Mouse (Mus musculus) embryonic facial prominence, embryonic 11.5 days (tissue): Measurements from ENCODE around the gene Hrc. TPM values are rescaled to one million over a fixed set of nuclear protein-coding genes. Genes with fewer than 3 reads are reported as not detected.
A peak's percentile ranks its signal among the peaks of the same experiment; 100 is the strongest.

ENCODE experiments used
- ATAC-seq: fragments of 200-750 bp; cut with Nextera tagmentation; replicated peaks from 2 replicates; pipeline ENCODE4 v1.8.0; 2017; ENCODE audit warnings: low read depth; ENCODE audit not compliant: insufficient number of reproducible peaks, low FRiP score, low TSS enrichment
- DNase-seq: peaks from one replicate; pipeline ENCODE4 v3.0.0-alpha.2; 2015; ENCODE audit warnings: low spot score
- H3K27ac ChIP-seq: fragments of 300-500 bp; sonication (generic); replicated peaks from 2 replicates; pipeline ENCODE4 v1.5.1; 2014; ENCODE audit warnings: mild to moderate bottlenecking, low read depth, low read length, control low read depth
- H3K27me3 ChIP-seq: fragments of 300-500 bp; sonication (generic); 2 replicates; pipeline ENCODE4 v1.6.1; 2014; ENCODE audit warnings: mild to moderate bottlenecking, low read length, moderate library complexity, mixed read lengths; ENCODE audit not compliant: control insufficient read depth, insufficient read depth
- H3K36me3 ChIP-seq: fragments of 300-500 bp; sonication (generic); replicated peaks from 2 replicates; pipeline ENCODE4 v1.6.1; 2014; ENCODE audit warnings: low read depth, mild to moderate bottlenecking, low read length, moderate library complexity, mixed read lengths; ENCODE audit not compliant: control insufficient read depth, insufficient read depth
- H3K4me1 ChIP-seq: fragments of 300-500 bp; sonication (generic); 2 replicates; pipeline ENCODE4 v1.6.1; 2014; ENCODE audit warnings: low read length, mixed read lengths; ENCODE audit not compliant: control insufficient read depth, insufficient read depth
- H3K4me2 ChIP-seq: fragments of 300-500 bp; sonication (generic); 2 replicates; pipeline ENCODE4 v1.6.1; 2014; ENCODE audit warnings: low read depth, mild to moderate bottlenecking, control low read depth, low read length, moderate library complexity
- H3K4me3 ChIP-seq: fragments of 300-500 bp; sonication (generic); 2 replicates; pipeline ENCODE4 v1.5.1; 2014; ENCODE audit warnings: low read depth, low read length, control low read depth
- H3K9ac ChIP-seq: fragments of 300-500 bp; sonication (generic); replicated peaks from 2 replicates; pipeline ENCODE4 v1.6.1; 2014; ENCODE audit warnings: mild to moderate bottlenecking, control low read depth, low read length
- H3K9me3 ChIP-seq: fragments of 300-500 bp; sonication (generic); replicated peaks from 2 replicates; pipeline ENCODE4 v1.6.1; 2016; ENCODE audit warnings: mild to moderate bottlenecking, low read length, inconsistent platforms, mixed read lengths; ENCODE audit not compliant: control insufficient read depth
- WGBS: fragments of 180-500 bp; shearing (Covaris S2); extraction: QIAGEN DNeasy Blood & Tissue Kit; methylation state at CpG from one replicate; pipeline ENCODE4 v1.1.7; 2014; 5-methylcytosine and 5-hydroxymethylcytosine counted together
- polyA plus RNA-seq: library from polyadenylated mRNA; unstranded; fragments of >200 nt; fragmentation: Nextera tagmentation; extraction: Ambion mirVana; gene quantifications from 2 replicates; pipeline ENCODE4 v1.2.1, GENCODE M21; 2014

Hrc gene
- polyA plus RNA-seq, 1 experiment from 2014 or later: 0.34 TPM

- H3K36me3 ChIP-seq: no peaks in the 10 kb centered on the region
- no peaks in the 10 kb centered on the region for H3K9me3 ChIP-seq
- H3K27ac ChIP-seq: no peak overlapping the region
- peak overlapping the region; percentile 24; the same call in 1 of the 2 replicates for H3K4me2 ChIP-seq
- no peaks in the 10 kb centered on the region; the same call in 1 of the 2 replicates for H3K27me3 ChIP-seq
- DNase-seq (peak; percentile 80), ATAC-seq (no peak; the same call in 1 of the 2 replicates)
- no peak overlapping the region for H3K9ac ChIP-seq
- H3K4me1 ChIP-seq: no peaks in the 10 kb centered on the region
- H3K4me3 ChIP-seq: no peak overlapping the region
- WGBS: 3% methylated on average over 17 of the region's 17 CpGs
Observed at GRCm38 (mm10) chr7:45305275-45305674, 29.8 kb upstream of the Hrc start.

- WGBS: 75% methylated on average over 14 of the region's 15 CpGs
- Histone ChIP-seq H3K9ac (no peak overlapping the region), H3K27ac (no peak overlapping the region), H3K4me3 (no peak overlapping the region), H3K4me1 (peaks cover 6% of the 10 kb centered on the region; the same call in 1 of the 2 replicates), H3K9me3 (no peaks in the 10 kb centered on the region), H3K36me3 (no peaks in the 10 kb centered on the region), H3K27me3 (no peaks in the 10 kb centered on the region; the same call in 1 of the 2 replicates), H3K4me2 (no peak overlapping the region)
- ATAC-seq (no peak), DNase-seq (no peak)
Observed at GRCm38 (mm10) chr7:45308551-45309240, 26.4 kb upstream of the Hrc start.

GRCm38 (mm10) chr7:45309455-45309854, 25.6 kb upstream of the Hrc start:
- ATAC-seq: no peak
- H3K9ac ChIP-seq: no peak overlapping the region

GRCm38 (mm10) chr7:45312023-45312422, 23.1 kb upstream of the Hrc start:
- no peak overlapping the region for H3K27ac ChIP-seq
- no peaks in the 10 kb centered on the region for H3K9me3 ChIP-seq
- H3K27me3 ChIP-seq: no peaks in the 10 kb centered on the region
- no peak overlapping the region for H3K4me2 ChIP-seq
- peaks cover 6% of the 10 kb centered on the region; the same call in 1 of the 2 replicates for H3K4me1 ChIP-seq
- no peak overlapping the region for H3K9ac ChIP-seq
- H3K4me3 ChIP-seq: no peak overlapping the region
- ATAC-seq: no peak
- H3K36me3 ChIP-seq: no peaks in the 10 kb centered on the region
- no peak for DNase-seq
- 60% methylated on average over 8 of the region's 8 CpGs for WGBS

More at GRCm38 (mm10) chr7:45309455-45309854, 25.6 kb upstream of the Hrc start:
- peak; percentile 79 for DNase-seq
- H3K36me3 ChIP-seq: no peaks in the 10 kb centered on the region
- no peak overlapping the region for H3K4me3 ChIP-seq
- peaks cover 6% of the 10 kb centered on the region; the same call in 1 of the 2 replicates for H3K4me1 ChIP-seq
- H3K9me3 ChIP-seq: no peaks in the 10 kb centered on the region
- H3K27me3 ChIP-seq: no peaks in the 10 kb centered on the region; the same call in 1 of the 2 replicates
- H3K4me2 ChIP-seq: no peak overlapping the region
- 11% methylated on average over 9 of the region's 9 CpGs for WGBS
- no peak overlapping the region for H3K27ac ChIP-seq

GRCm38 (mm10) chr7:45312686-45313453, 22.2 kb upstream of the Hrc start:
- no peaks in the 10 kb centered on the region for H3K36me3 ChIP-seq
- no peak overlapping the region for H3K9ac ChIP-seq
- H3K4me3 ChIP-seq: no peak overlapping the region
- H3K9me3 ChIP-seq: no peaks in the 10 kb centered on the region
- DNase-seq: peak; percentile 41
- H3K4me1 ChIP-seq: peaks cover 6% of the 10 kb centered on the region; the same call in 1 of the 2 replicates
- H3K27me3 ChIP-seq: no peaks in the 10 kb centered on the region
- 22% methylated on average over 10 of the region's 10 CpGs for WGBS
- ATAC-seq: no peak
- no peak overlapping the region for H3K27ac ChIP-seq
- no peak overlapping the region for H3K4me2 ChIP-seq

GRCm38 (mm10) chr7:45313495-45313894, 21.6 kb upstream of the Hrc start:
- no peaks in the 10 kb centered on the region for H3K36me3 ChIP-seq
- ATAC-seq (no peak), DNase-seq (no peak)
- H3K4me1 ChIP-seq: peaks cover 6% of the 10 kb centered on the region; the same call in 1 of the 2 replicates
- no peak overlapping the region for H3K9ac ChIP-seq
- H3K9me3 ChIP-seq: no peaks in the 10 kb centered on the region
- WGBS: 37% methylated on average over 9 of the region's 9 CpGs
- H3K27me3 ChIP-seq: no peaks in the 10 kb centered on the region
- H3K4me3 ChIP-seq: no peak overlapping the region
- H3K27ac ChIP-seq: no peak overlapping the region
- H3K4me2 ChIP-seq: no peak overlapping the region

- H3K27ac ChIP-seq: no peak overlapping the region
- no peak overlapping the region for H3K9ac ChIP-seq
- no peaks in the 10 kb centered on the region for H3K27me3 ChIP-seq
- ATAC-seq (no peak), DNase-seq (no peak)
- no peaks in the 10 kb centered on the region for H3K36me3 ChIP-seq
- H3K9me3 ChIP-seq: no peaks in the 10 kb centered on the region
- no peak overlapping the region for H3K4me2 ChIP-seq
- WGBS: 83% methylated on average over 10 of the region's 10 CpGs
- H3K4me3 ChIP-seq: no peak overlapping the region
- peaks cover 6% of the 10 kb centered on the region; the same call in 1 of the 2 replicates for H3K4me1 ChIP-seq
Observed at GRCm38 (mm10) chr7:45315182-45315701, 19.8 kb upstream of the Hrc start.
